12 mouse cellular contexts compared by ENCODE assay signal in genomic region chr16:69577205-69577604, GRCm38 (mm10).
DNase-seq lines count a peak whose midpoint lies in the region; ATAC-seq and TF ChIP-seq lines count a peak whose summit lies in the region.
"Had no signal": no experiment of that assay in that cellular context is flagged by ENCODE, and none has a peak within 500 bp of the region (broad histone marks: within the 10 kb centered on the region; RNA-seq: fewer than 3 reads in every experiment).

No protein-coding gene starts in this region.

- H3K4me2 ChIP-seq in forebrain, embryonic 14.5 days (ENCODE audit: low read length): no peak overlapping the region
- no peak overlapping the region for H3K4me2 ChIP-seq in forebrain, embryonic 12.5 days
- H3K4me2 ChIP-seq in limb, embryonic 13.5 days (replicated peaks): no peak overlapping the region
- H3K4me2 ChIP-seq in hindbrain, postnatal 0 days (ENCODE audit: low read depth, low read length): no peak overlapping the region
- H3K4me2 ChIP-seq: heart, embryonic 11.5 days had no signal

- no peak for TF ChIP-seq CTCF in hindbrain, postnatal 0 days (IDR thresholded peaks at IDR 0.05; ENCODE audit: low read depth)

- H3K9ac ChIP-seq in forebrain, embryonic 14.5 days (ENCODE audit: low read length): no peak overlapping the region
- H3K9ac ChIP-seq in forebrain, embryonic 12.5 days: no peak overlapping the region
- no peak overlapping the region for H3K9ac ChIP-seq in limb, embryonic 13.5 days
- H3K9ac ChIP-seq in hindbrain, postnatal 0 days (replicated peaks; ENCODE audit: low read length): no peak overlapping the region
- H3K9ac ChIP-seq: liver, embryonic 14.5 days had no signal

- no peaks in the 10 kb centered on the region for H3K36me3 ChIP-seq in forebrain, embryonic 14.5 days (ENCODE audit: control insufficient read depth, insufficient read depth, low read length)
- H3K36me3 ChIP-seq in forebrain, embryonic 12.5 days (replicated peaks): no peaks in the 10 kb centered on the region
- no peaks in the 10 kb centered on the region for H3K36me3 ChIP-seq in limb, embryonic 13.5 days
- no peaks in the 10 kb centered on the region for H3K36me3 ChIP-seq in limb, embryonic 10.5 days
- no peaks in the 10 kb centered on the region for H3K36me3 ChIP-seq in hindbrain, postnatal 0 days (ENCODE audit: insufficient read depth, low read length)

- DNase-seq in forebrain, embryonic 14.5 days (ENCODE audit: low spot score): peak; percentile 69
- DNase-seq in limb, embryonic 10.5 days (ENCODE audit: low spot score): no peak
- DNase-seq in ZHBTc4 (ENCODE audit: low read depth, low spot score): peak; percentile 2
- DNase-seq in hindbrain, postnatal 0 days (ENCODE audit: low spot score): peak; percentile 68
- no peak for DNase-seq in spleen, adult 18-20 months
- no peak for DNase-seq in right cerebral cortex, postnatal 36 days (ENCODE audit: low spot score in 2 of 2)
- DNase-seq: adrenal gland, adult 2 months; kidney, adult 9 months had no signal

- no peaks in the 10 kb centered on the region for H3K4me1 ChIP-seq in forebrain, embryonic 14.5 days (ENCODE audit: control insufficient read depth, insufficient read depth, low read length)
- no peaks in the 10 kb centered on the region for H3K4me1 ChIP-seq in forebrain, embryonic 12.5 days
- no peaks in the 10 kb centered on the region for H3K4me1 ChIP-seq in limb, embryonic 13.5 days
- no peaks in the 10 kb centered on the region for H3K4me1 ChIP-seq in limb, embryonic 10.5 days
- no peaks in the 10 kb centered on the region for H3K4me1 ChIP-seq in hindbrain, postnatal 0 days (ENCODE audit: insufficient read depth, low read length)

- peak; percentile 72 for ATAC-seq in forebrain, embryonic 14.5 days
- no peak for ATAC-seq in forebrain, embryonic 12.5 days (ENCODE audit: low FRiP score)
- ATAC-seq in limb, embryonic 13.5 days (ENCODE audit: low FRiP score, low read depth): peak; percentile 48
- ATAC-seq in hindbrain, postnatal 0 days: 0 out of 2 replicates have a peak, but pooled peaks have one; percentile 27

- H3K9me3 ChIP-seq in forebrain, embryonic 14.5 days (replicated peaks; ENCODE audit: control insufficient read depth, low read length): no peaks in the 10 kb centered on the region
- no peaks in the 10 kb centered on the region for H3K9me3 ChIP-seq in forebrain, embryonic 12.5 days
- no peaks in the 10 kb centered on the region for H3K9me3 ChIP-seq in limb, embryonic 13.5 days
- H3K9me3 ChIP-seq in limb, embryonic 10.5 days (replicated peaks): no peaks in the 10 kb centered on the region
- no peaks in the 10 kb centered on the region for H3K9me3 ChIP-seq in hindbrain, postnatal 0 days (ENCODE audit: low read length)

- H3K27me3 ChIP-seq in forebrain, embryonic 14.5 days (replicated peaks; ENCODE audit: control insufficient read depth, insufficient read depth, low read length): no peaks in the 10 kb centered on the region
- no peaks in the 10 kb centered on the region for H3K27me3 ChIP-seq in forebrain, embryonic 12.5 days
- H3K27me3 ChIP-seq in limb, embryonic 13.5 days: no peaks in the 10 kb centered on the region
- H3K27me3 ChIP-seq in limb, embryonic 10.5 days (ENCODE audit: low read depth, poor library complexity, severe bottlenecking): no peaks in the 10 kb centered on the region
- no peaks in the 10 kb centered on the region for H3K27me3 ChIP-seq in hindbrain, postnatal 0 days (ENCODE audit: insufficient read depth, low read length)

- H3K27ac ChIP-seq in forebrain, embryonic 14.5 days (ENCODE audit: low read depth, low read length): no peak overlapping the region
- no peak overlapping the region for H3K27ac ChIP-seq in forebrain, embryonic 12.5 days
- H3K27ac ChIP-seq in limb, embryonic 13.5 days: no peak overlapping the region
- no peak overlapping the region for H3K27ac ChIP-seq in limb, embryonic 10.5 days
- no peak overlapping the region for H3K27ac ChIP-seq in hindbrain, postnatal 0 days
- H3K27ac ChIP-seq: liver, embryonic 14.5 days had no signal

- H3K4me3 ChIP-seq in forebrain, embryonic 14.5 days (ENCODE audit: low read depth, low read length): no peak overlapping the region
- no peak overlapping the region for H3K4me3 ChIP-seq in forebrain, embryonic 12.5 days (replicated peaks)
- no peak overlapping the region for H3K4me3 ChIP-seq in limb, embryonic 13.5 days
- no peak overlapping the region for H3K4me3 ChIP-seq in limb, embryonic 10.5 days
- no peak overlapping the region for H3K4me3 ChIP-seq in hindbrain, postnatal 0 days (ENCODE audit: low read length)

Comparison
In these comparisons a context has a peak if more than half of its experiments do, and no peak if none do; other contexts are left out.
1. DNase-seq: peak in forebrain, embryonic 14.5 days (single experiment), ZHBTc4 (single experiment) and hindbrain, postnatal 0 days (single experiment); none in limb, embryonic 10.5 days (single experiment), spleen, adult 18-20 months (0 of 2) and right cerebral cortex, postnatal 36 days (0 of 2).